Mouse (Mus musculus) liver, embryonic 12.5 days (tissue): Measurements from ENCODE around the gene Rnf138rt1. TPM values are rescaled to one million over a fixed set of nuclear protein-coding genes. Genes with fewer than 3 reads are reported as not detected.
A peak's percentile ranks its signal among the peaks of the same experiment; 100 is the strongest.

Experiments
- ATAC-seq: fragments of 200-750 bp; cut with Nextera tagmentation; 2 replicates; pipeline ENCODE4 v1.8.0; 2017; ENCODE audit warnings: moderate number of reproducible peaks, mild to moderate bottlenecking, moderate library complexity
- H3K27ac ChIP-seq: fragments of 300-500 bp; sonication (generic); 2 replicates; pipeline ENCODE4 v1.5.1; 2016; ENCODE audit warnings: mild to moderate bottlenecking
- H3K27me3 ChIP-seq: fragments of 300-500 bp; sonication (generic); replicated peaks from 2 replicates; pipeline ENCODE4 v1.6.1; 2016; ENCODE audit warnings: mild to moderate bottlenecking, moderate library complexity
- H3K36me3 ChIP-seq: fragments of 300-500 bp; sonication (generic); 2 replicates; pipeline ENCODE4 v1.6.1; 2016; ENCODE audit warnings: mild to moderate bottlenecking, moderate library complexity
- H3K4me1 ChIP-seq: fragments of 300-500 bp; sonication (generic); 2 replicates; pipeline ENCODE4 v1.6.1; 2016
- H3K4me2 ChIP-seq: fragments of 300-500 bp; sonication (generic); 2 replicates; pipeline ENCODE4 v1.6.1; 2016; ENCODE audit warnings: mild to moderate bottlenecking, moderate library complexity
- H3K4me3 ChIP-seq: fragments of 300-500 bp; sonication (generic); 2 replicates; pipeline ENCODE4 v1.5.1; 2016; ENCODE audit warnings: mild to moderate bottlenecking, moderate library complexity
- H3K9ac ChIP-seq: fragments of 300-500 bp; sonication (generic); 2 replicates; pipeline ENCODE4 v1.6.1; 2016; ENCODE audit warnings: mild to moderate bottlenecking, moderate library complexity
- H3K9me3 ChIP-seq: fragments of 300-500 bp; sonication (generic); replicated peaks from 2 replicates; pipeline ENCODE4 v1.6.1; 2016; ENCODE audit warnings: mild to moderate bottlenecking, moderate library complexity
- WGBS: fragments of 180-500 bp; shearing (Covaris S2); methylation state at CpG from one replicate; pipeline ENCODE4 v1.1.7; 2016; ENCODE audit not compliant: insufficient replicate concordance; 5-methylcytosine and 5-hydroxymethylcytosine counted together
- polyA plus RNA-seq: library from polyadenylated mRNA; unstranded; fragments of >200 nt; fragmentation: Nextera tagmentation; extraction: Ambion mirVana; gene quantifications from 2 replicates; pipeline ENCODE4 v1.2.1, GENCODE M21; 2016

Rnf138rt1 gene
- not detected in 2 replicates for polyA plus RNA-seq

DNA sequence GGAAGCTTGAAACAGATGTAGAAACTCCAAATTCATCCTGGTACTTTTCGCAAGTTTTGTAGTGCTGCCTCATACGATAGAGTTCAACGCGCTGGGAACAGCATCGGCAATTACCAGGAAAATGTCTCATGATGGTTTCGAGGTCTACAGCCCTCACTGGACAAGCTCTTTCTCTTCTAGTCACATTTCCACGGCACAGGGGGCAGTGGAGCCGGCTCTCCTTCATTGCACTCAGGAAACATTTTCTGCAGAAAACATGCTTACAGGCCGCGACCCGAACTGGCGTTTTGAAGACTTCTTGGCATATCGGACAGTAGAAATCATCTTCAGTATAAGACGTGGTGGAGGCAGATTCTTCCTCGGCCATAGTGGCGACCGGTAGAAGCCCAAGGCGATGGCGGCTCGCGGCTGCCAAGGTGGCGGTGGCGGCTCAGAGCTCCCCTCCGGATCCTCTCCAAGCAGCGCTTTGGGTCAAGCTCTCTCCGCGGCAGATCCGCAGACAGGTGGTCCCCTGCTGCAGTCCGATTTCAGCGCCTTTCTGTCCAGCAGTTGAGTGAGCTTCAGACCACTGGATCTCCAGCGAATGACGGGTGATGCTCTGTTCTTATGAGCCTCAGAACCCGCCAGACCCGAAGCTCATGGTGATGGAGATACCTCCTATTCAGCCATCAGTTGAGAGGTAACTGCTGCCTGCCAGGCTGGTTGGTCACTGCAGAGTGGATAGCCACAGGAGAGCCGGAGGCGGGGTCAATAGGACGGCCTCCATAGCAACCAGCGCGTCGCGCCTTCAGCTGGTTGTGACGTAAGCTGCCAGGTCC is at the start of gene Rnf138rt1:
TSS of gene Rnf138rt1 (minus strand) at position 713 of the 818 bp plus-strand sequence.
- H3K4me3 ChIP-seq = peak within 1 kb of the TSS; percentile 17
- 23% methylated on average over 42 of the region's 42 CpGs for WGBS
- no peaks in the 10 kb centered on the region for H3K4me1 ChIP-seq
- no peaks in the 10 kb centered on the region for H3K36me3 ChIP-seq
- H3K27ac ChIP-seq = no peak within 1 kb of the TSS
- peak within 1 kb of the TSS; percentile 51 for H3K4me2 ChIP-seq
- peaks cover 47% of the 10 kb centered on the region for H3K27me3 ChIP-seq
- no peak for ATAC-seq
- no peaks in the 10 kb centered on the region for H3K9me3 ChIP-seq
- H3K9ac ChIP-seq = no peak within 1 kb of the TSS

DNA sequence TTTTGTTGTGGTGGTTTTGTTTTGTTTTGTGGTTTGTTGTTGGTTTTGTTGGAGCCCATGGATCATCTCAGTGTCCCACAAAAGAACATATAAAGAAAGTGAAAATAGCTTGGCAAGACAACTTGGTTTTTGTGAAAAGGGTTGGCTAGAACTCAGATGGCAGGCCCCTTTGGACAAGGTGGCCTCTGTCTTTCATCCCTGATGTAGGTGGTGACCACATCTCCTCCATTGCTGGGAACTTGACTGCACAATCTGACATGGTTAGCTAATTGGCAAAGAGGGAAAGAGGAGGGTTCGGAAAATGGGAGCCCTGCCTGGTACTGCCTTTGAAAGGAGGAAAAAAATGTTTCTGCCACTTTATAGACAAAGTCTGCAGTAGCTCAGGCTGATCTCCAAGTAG is 46.1 kb upstream of the Rnf138rt1 start:
- no peak overlapping the region for H3K4me3 ChIP-seq
- H3K27me3 ChIP-seq = no peaks in the 10 kb centered on the region
- H3K36me3 ChIP-seq = no peaks in the 10 kb centered on the region
- no peak for ATAC-seq
- H3K9ac ChIP-seq = no peak overlapping the region
- H3K27ac ChIP-seq = no peak overlapping the region
- 63% methylated on average over 1 of the region's 1 CpGs for WGBS
- H3K4me2 ChIP-seq = no peak overlapping the region
- H3K9me3 ChIP-seq = no peaks in the 10 kb centered on the region
- no peaks in the 10 kb centered on the region for H3K4me1 ChIP-seq

DNA sequence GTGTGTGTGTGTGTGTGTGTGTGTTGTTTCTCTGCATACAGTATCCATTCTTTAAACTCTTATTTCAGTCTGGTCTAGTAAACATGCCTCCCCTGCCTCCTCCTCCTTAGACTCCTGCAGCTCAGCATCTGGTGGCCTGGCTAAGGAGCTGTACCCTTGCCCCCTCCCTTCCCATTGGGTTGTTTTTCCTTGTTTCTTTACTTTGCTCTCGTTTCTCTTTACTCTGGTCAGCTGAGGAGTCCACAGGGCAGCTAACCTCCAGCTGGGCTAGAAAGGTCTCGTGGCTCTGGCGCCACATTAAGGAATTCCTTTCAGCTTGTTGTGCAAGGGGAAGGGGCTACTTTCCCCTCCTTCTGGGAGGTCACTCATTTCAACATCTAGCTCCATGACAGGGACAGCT is 5.2 kb upstream of the Rnf138rt1 start:
- no peak for ATAC-seq
- H3K9ac ChIP-seq = no peak overlapping the region
- no peaks in the 10 kb centered on the region for H3K36me3 ChIP-seq
- H3K4me3 ChIP-seq = no peak overlapping the region
- H3K4me2 ChIP-seq = no peak overlapping the region
- H3K27ac ChIP-seq = no peak overlapping the region
- H3K9me3 ChIP-seq = no peaks in the 10 kb centered on the region
- no peaks in the 10 kb centered on the region for H3K4me1 ChIP-seq
- 16% methylated on average over 3 of the region's 3 CpGs for WGBS
- peaks cover 29% of the 10 kb centered on the region for H3K27me3 ChIP-seq

DNA sequence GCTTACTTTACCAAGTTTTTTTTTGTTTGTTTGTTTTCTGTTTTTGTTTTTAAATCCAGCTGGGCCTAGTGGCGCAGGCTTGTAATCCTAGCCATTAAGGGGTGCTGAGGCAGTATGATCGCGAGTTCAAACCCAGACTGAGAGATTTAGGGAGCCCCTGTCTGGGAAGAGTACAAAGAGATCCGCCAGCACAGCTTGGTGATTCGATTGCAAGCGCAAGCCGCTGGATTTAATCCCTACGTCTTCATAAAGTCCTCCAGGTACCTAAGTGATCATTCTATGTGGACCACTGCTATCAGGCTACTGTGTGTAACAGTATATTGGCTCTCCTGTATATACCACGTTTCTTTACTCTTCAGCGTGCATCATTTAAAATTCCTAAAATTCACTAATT is 303 bp upstream of the Rnf138rt1 start:
- Histone ChIP-seq H3K9me3 (no peaks in the 10 kb centered on the region), H3K27ac (no peak overlapping the region), H3K4me3 (peak overlapping the region; percentile 17), H3K36me3 (no peaks in the 10 kb centered on the region), H3K9ac (no peak overlapping the region), H3K27me3 (peaks cover 45% of the 10 kb centered on the region), H3K4me2 (peak overlapping the region; percentile 51), H3K4me1 (no peaks in the 10 kb centered on the region)
- ATAC-seq = no peak
- WGBS = 23% methylated on average over 10 of the region's 10 CpGs

DNA sequence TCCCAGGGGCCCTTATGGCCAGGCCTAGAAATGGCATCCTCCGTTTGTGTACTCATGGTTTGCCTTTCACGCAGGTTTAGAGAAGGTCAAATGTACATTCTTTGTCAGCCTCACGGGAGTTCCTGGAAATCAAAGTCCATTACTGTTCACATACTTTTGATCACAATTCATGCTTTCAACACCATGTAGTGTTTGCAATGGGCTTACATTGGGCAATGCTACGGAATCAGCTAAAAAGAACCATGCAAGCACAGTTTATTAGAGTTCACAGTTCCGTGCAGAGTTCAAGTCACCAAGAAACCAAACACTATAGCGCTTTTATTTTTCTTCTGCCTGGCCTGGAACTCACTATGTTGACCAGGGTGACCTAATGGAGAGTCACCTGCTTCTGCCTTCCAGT is 15.1 kb downstream of the Rnf138rt1 start:
- Histone ChIP-seq H3K27me3 (no peaks in the 10 kb centered on the region), H3K4me3 (no peak overlapping the region), H3K36me3 (no peaks in the 10 kb centered on the region), H3K4me1 (no peaks in the 10 kb centered on the region), H3K9me3 (no peaks in the 10 kb centered on the region), H3K4me2 (no peak overlapping the region), H3K27ac (no peak overlapping the region), H3K9ac (no peak overlapping the region)
- ATAC-seq = no peak
- WGBS = 66% methylated on average over 6 of the region's 6 CpGs

DNA sequence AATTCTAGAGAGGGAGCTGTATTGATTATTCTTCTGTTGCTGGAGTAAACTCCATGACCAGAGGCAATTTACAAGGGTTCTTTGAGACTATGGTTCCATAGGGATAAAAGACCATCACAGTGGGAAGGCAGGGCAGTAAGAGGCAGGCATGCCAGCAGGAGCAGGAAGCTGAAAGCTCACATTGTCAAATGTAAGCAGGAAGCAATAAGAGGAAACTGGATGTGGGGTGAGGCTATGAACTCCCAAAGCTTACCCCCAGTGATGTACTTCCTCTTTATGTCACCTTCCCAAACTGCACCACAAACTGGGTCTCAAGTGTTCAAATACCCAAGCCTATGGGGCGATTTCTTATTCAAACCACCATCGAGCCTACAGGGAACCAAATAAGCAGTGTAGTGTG is 17.2 kb downstream of the Rnf138rt1 start:
- H3K27ac ChIP-seq = no peak overlapping the region
- no peaks in the 10 kb centered on the region for H3K27me3 ChIP-seq
- H3K36me3 ChIP-seq = no peaks in the 10 kb centered on the region
- no peaks in the 10 kb centered on the region for H3K4me1 ChIP-seq
- H3K4me3 ChIP-seq = no peak overlapping the region
- no peak for ATAC-seq
- H3K9me3 ChIP-seq = no peaks in the 10 kb centered on the region
- no peak overlapping the region for H3K4me2 ChIP-seq
- WGBS = 63% methylated on average over 2 of the region's 2 CpGs
- no peak overlapping the region for H3K9ac ChIP-seq

DNA sequence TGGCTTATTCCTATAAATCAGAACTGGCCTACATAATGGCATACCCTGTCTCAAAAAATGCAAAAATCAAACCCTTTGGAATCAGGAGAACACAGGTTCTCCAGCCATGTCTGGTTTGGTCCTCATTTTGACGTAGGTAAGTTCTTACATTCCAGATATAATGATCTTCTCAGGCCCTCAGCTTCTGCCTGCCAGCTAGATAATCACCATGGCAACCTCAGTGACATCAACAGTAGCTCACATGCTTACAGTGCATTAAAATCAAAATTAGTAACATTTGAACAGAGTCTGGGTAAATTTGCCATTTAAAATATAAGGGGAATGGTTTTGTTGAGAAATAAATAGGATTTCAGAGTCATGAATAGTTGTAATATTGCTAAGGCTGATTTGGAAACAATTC is 22.2 kb downstream of the Rnf138rt1 start:
- H3K4me3 ChIP-seq = no peak overlapping the region
- H3K27me3 ChIP-seq = no peaks in the 10 kb centered on the region
- no peaks in the 10 kb centered on the region for H3K4me1 ChIP-seq
- no peak overlapping the region for H3K9ac ChIP-seq
- no peak overlapping the region for H3K4me2 ChIP-seq
- H3K36me3 ChIP-seq = no peaks in the 10 kb centered on the region
- WGBS = 39% methylated on average over 1 of the region's 1 CpGs
- H3K9me3 ChIP-seq = no peaks in the 10 kb centered on the region
- no peak for ATAC-seq
- H3K27ac ChIP-seq = no peak overlapping the region

DNA sequence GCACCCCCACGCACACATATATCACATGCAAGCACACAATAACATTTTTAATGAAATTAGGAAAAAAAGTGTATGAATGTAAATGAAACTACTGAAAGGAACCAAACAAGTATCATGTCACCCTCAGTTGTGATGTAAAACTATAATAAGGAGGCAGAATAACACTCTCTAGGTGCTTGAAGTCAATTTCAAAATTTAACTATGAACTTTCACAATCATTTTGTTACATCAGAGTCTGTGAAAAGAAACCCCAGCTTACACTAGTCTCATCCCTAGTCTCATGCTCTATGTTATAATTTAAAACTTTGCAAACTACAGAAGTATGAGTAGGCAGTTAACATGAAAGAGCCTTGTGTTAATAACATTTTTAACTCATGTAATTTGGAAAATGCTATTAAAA is 27.0 kb downstream of the Rnf138rt1 start:
- 71% methylated on average over 1 of the region's 1 CpGs for WGBS
- H3K27ac ChIP-seq = no peak overlapping the region
- H3K36me3 ChIP-seq = no peaks in the 10 kb centered on the region
- ATAC-seq = no peak
- no peaks in the 10 kb centered on the region for H3K4me1 ChIP-seq
- no peak overlapping the region for H3K9ac ChIP-seq
- H3K4me3 ChIP-seq = no peak overlapping the region
- H3K9me3 ChIP-seq = no peaks in the 10 kb centered on the region
- no peak overlapping the region for H3K4me2 ChIP-seq
- no peaks in the 10 kb centered on the region for H3K27me3 ChIP-seq

DNA sequence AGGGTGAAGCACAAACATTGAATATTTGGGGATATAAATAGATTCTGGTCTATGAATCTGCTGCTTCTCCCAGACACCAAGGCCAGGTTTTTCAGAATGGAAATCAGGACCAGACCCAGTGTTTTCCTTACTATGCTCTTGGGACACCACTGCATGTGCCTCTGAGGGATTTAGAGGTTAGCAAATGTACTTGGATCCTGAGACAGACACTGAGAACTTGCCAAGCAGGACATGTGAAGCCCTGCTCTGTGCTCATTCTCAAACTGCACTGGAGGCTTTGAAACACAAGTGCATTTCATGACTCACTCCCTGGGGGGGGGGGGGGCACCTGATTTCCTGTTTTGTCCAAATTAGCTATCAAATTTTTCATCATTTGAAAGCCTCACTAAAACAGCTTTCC is 37.5 kb downstream of the Rnf138rt1 start:
- Histone ChIP-seq H3K4me2 (no peak overlapping the region), H3K9ac (no peak overlapping the region), H3K36me3 (no peaks in the 10 kb centered on the region), H3K4me3 (no peak overlapping the region), H3K9me3 (no peaks in the 10 kb centered on the region), H3K27ac (no peak overlapping the region), H3K4me1 (no peaks in the 10 kb centered on the region), H3K27me3 (no peaks in the 10 kb centered on the region)
- no peak for ATAC-seq

DNA sequence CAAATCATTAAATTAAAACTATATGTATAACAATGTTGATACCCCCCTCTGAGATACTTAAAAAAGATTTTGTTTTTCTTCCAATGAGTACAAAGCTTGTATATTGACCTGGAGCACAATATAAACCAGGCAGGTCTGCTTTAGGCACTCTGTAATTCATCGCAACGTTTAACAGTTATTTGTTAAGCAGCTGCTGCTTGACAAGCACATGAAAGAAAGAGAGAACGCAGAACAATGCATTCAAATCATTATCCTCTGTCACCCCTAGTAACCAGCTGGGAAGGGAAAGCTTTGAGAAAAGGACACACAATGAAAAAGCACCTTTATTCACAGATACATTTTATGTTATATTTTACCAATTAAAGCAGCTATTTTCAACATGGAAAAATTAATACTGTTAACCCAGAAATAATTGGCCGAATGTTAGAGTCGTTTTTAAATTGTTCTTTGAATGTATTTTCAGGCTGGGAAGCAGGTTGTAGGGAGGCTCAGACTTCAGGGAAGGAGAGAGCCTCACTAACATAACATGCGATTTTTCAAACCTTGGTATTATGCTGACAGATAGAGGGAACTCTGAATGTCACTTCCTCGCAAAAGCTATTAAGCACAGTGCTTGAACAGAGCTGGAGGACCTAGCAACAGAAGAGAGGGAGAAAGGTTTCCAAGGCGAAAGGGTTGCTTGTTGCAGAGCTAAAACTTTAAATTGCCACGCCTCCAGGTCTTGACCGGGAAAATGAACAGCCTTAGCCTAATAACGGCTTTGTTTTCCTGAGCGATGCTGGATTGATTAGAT is 38.1 kb downstream of the Rnf138rt1 start:
- Histone ChIP-seq H3K27ac (no peak overlapping the region), H3K27me3 (no peaks in the 10 kb centered on the region), H3K9ac (no peak overlapping the region), H3K4me2 (no peak overlapping the region), H3K4me3 (no peak overlapping the region), H3K36me3 (no peaks in the 10 kb centered on the region), H3K4me1 (no peaks in the 10 kb centered on the region), H3K9me3 (no peaks in the 10 kb centered on the region)
- no peak for ATAC-seq
- WGBS = 53% methylated on average over 12 of the region's 12 CpGs

DNA sequence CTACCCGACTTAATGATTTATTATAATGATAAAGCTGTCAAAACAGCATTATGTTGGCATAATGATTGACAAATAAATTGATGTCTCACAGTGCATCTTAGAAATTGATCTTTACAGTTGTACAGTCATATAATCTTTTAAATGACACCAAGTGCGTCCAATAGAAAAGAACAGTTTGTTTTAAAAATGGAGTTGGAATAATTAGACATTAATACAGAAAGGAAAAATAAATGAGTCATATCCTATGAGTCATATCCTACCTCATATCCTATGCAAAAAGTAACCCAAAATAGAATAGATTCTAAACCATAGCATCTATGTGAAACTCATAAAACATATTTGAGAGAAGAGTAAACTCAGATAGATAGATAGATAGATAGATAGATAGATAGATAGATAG is 40.5 kb downstream of the Rnf138rt1 start:
- Histone ChIP-seq H3K9ac (no peak overlapping the region), H3K27ac (no peak overlapping the region), H3K4me1 (no peaks in the 10 kb centered on the region), H3K27me3 (no peaks in the 10 kb centered on the region), H3K4me3 (no peak overlapping the region), H3K4me2 (no peak overlapping the region), H3K9me3 (no peaks in the 10 kb centered on the region), H3K36me3 (no peaks in the 10 kb centered on the region)
- WGBS = 47% methylated on average over 2 of the region's 2 CpGs
- ATAC-seq = no peak
